Mouse (Mus musculus): ENCODE data around the gene Wdtc1.

Wdtc1 gene

DNA sequence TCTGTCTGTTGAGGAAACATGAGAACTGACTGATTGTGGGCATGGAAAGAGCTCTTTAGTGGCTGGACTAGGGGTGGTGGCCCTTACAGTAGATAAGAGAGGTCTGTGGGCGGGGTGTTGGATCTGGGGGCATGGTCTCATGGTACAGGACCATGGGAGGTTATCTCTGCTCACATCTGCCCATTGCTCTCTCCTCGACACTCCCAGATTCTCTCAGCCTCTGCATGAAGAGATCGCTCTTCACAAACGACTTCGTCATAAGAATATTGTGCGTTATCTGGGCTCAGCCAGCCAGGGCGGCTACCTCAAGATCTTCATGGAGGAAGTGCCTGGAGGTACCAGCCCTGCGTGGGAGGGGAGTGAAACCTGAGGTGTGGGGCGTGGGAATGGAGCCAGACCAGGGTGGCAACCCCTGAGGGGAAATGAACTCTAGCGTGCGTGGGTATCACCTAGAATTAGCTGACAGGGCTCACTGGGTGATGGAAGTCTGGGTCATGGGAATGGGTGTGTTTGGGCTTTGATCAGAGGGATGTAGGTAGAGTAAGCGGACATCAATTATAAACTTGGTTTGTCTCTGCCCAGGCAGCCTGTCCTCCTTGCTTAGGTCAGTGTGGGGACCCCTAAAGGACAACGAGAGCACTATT is 105.4 kb downstream of the Wdtc1 start:
- DNase-seq: no peak

DNA sequence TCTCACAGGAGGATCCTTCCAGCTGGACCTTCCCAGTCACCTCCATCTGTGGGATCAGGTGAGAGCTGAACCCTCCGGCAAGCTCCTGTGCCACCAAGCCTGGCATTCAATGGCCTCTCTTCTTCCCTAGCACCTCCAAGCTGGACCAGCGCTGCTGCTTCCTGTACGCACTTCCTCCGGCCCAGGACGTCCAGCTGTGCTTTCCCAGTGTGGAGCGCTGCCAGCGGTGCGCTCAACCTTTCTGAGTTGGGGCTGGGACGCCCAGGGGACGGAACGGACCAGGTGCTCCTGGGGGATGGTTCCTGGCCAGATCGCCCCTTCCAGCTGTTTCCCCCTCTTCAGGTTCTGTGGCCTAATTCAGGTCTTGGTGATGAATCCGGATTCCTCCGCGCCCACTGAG is 106.2 kb downstream of the Wdtc1 start:
- no peak for DNase-seq

DNA sequence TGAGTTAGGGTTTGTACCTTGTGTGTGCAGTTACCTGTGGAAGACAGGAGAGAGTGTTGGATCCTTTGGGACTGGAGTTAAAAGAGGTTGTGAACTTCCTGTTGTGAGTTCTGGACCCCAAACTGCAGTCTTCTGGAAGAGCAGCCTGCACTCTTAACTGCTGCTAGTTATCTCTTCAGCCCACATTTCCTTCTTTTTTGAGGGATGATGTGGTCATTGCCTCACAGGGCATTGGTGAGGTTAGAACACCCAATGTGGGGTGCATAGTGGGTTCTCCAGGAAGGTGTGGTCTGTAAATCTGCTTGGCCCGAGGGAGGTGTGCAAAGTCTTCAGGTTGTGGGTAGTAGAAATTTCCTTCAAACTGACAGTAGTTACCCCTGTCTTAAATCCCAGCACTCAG is 109.0 kb downstream of the Wdtc1 start:
- DNase-seq: no peak

DNA sequence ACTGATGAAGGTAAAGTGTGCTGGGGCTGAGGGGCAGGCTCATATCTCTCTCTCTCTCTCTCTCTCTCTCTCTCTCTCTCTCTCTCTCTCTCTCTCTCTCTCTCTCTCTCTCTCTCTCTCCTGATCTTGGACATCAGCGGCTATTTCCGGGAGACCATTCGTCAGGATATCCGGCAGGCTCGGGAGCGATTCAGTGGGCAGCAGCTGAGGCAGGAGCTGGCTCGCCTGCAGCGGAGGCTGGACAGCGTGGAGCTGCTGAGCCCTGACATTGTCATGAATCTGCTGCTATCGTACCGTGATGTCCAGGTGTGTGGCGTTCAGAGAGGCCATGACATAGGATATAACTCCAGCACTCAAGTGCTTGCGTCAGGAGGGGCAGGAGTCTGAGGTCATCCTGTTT is 109.7 kb downstream of the Wdtc1 start:
- no peak for DNase-seq

DNA sequence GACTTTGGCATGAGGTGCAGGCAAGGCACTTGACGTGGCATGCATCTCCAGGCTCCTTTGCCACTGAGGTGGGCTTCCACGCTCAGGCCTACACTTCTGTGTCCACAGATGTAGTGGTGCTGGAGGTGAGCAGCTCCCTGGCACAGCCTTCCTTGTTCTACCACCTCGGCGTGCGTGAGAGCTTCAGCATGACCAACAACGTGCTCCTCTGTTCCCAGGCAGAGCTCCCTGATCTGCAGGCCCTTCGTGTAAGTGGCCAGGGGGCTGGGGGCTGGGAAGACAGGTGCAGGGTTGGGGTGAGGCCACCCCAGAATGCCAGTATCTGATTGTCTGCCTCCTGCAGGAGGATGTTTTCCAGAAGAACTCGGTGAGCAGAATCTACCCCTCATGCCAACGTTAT is 110.6 kb downstream of the Wdtc1 start:
- DNase-seq: no peak
